Mouse (Mus musculus) kidney, embryonic 15.5 days (tissue): ENCODE measurements around the gene Tmem232. TPM values are rescaled to one million over a fixed set of nuclear protein-coding genes. Genes with fewer than 3 reads are reported as not detected.
"Not testable (repeated sequence)": the region's sequence is repeated elsewhere in the genome, so short reads cannot be mapped to it uniquely, and the experiment has no call there.

Source experiments
- ATAC-seq: fragments of 200-750 bp; cut with Nextera tagmentation; replicated peaks from 2 replicates; pipeline ENCODE4 v1.8.0; 2017; ENCODE audit warnings: moderate TSS enrichment; ENCODE audit not compliant: low FRiP score
- H3K27ac ChIP-seq: fragments of 300-500 bp; sonication (generic); 2 replicates; pipeline ENCODE4 v1.5.1; 2015; ENCODE audit warnings: mild to moderate bottlenecking, inconsistent platforms
- H3K27me3 ChIP-seq: fragments of 300-500 bp; sonication (generic); 2 replicates; pipeline ENCODE4 v1.6.1; 2015; ENCODE audit warnings: inconsistent platforms
- H3K36me3 ChIP-seq: fragments of 300-500 bp; sonication (generic); 2 replicates; pipeline ENCODE4 v1.6.1; 2015; ENCODE audit warnings: inconsistent platforms
- H3K4me1 ChIP-seq: fragments of 300-500 bp; sonication (generic); 2 replicates; pipeline ENCODE4 v1.6.1; 2015; ENCODE audit warnings: inconsistent platforms
- H3K4me2 ChIP-seq: fragments of 300-500 bp; sonication (generic); 2 replicates; pipeline ENCODE4 v1.6.1; 2015; ENCODE audit warnings: moderate library complexity, mild to moderate bottlenecking, inconsistent platforms
- H3K4me3 ChIP-seq: fragments of 300-500 bp; sonication (generic); replicated peaks from 2 replicates; pipeline ENCODE4 v1.5.1; 2015; ENCODE audit warnings: mild to moderate bottlenecking, inconsistent platforms
- H3K9ac ChIP-seq: fragments of 300-500 bp; sonication (generic); 2 replicates; pipeline ENCODE4 v1.6.1; 2015; ENCODE audit warnings: mild to moderate bottlenecking, inconsistent platforms
- H3K9me3 ChIP-seq: fragments of 300-500 bp; sonication (generic); replicated peaks from 2 replicates; pipeline ENCODE4 v1.6.1; 2016; ENCODE audit warnings: inconsistent platforms
- WGBS: fragments of 180-500 bp; shearing (Covaris S2); methylation state at CpG from one replicate; pipeline ENCODE4 v1.1.7; 2015; ENCODE audit warnings: mixed read lengths; 5-methylcytosine and 5-hydroxymethylcytosine counted together
- polyA plus RNA-seq: library from polyadenylated mRNA; unstranded; fragments of >200 nt; fragmentation: Nextera tagmentation; extraction: Ambion mirVana; gene quantifications from 2 replicates; pipeline ENCODE4 v1.2.1, GENCODE M21; 2015

Tmem232 gene
- polyA plus RNA-seq, 1 experiment from 2014 or later = not detected

- Histone ChIP-seq H3K27me3 (no peaks in the 10 kb centered on the region), H3K4me1 (no peaks in the 10 kb centered on the region), H3K9me3 (no peaks in the 10 kb centered on the region), H3K9ac (no peak overlapping the region), H3K4me2 (no peak overlapping the region), H3K27ac (no peak overlapping the region), H3K4me3 (no peak overlapping the region), H3K36me3 (no peaks in the 10 kb centered on the region)
- no peak for ATAC-seq
- 88% methylated on average over 3 of the region's 3 CpGs for WGBS
Measured at GRCm38 (mm10) chr17:65513517-65513916, 27.1 kb downstream of the Tmem232 start.

GRCm38 (mm10) chr17:65484654-65485053, 55.9 kb downstream of the Tmem232 start:
- H3K4me2 ChIP-seq = peak overlapping the region; percentile 20; the same call in 1 of the 2 replicates
- WGBS = 22% methylated on average over 10 of the region's 10 CpGs
- ATAC-seq = no peak

DNA sequence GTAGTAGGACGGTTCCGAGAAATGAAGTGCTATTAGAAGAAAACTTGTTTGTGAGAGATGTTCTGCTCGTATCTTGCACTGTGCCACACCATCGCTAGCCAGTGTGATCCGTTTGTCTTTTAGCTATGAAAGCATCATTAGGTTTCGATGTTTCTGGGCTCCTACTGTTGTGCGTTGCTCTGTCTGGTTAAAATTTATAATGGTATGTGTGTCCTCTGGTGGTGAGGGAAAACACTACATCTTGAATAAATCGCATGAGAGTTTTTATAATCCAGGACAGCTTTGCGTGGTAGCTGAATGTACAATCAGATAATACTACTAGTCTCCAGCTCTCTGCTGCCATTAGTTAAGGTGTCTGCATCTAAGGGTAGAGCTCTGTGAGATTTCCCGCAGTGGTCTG, 63.8 kb downstream of the Tmem232 start:
- 86% methylated on average over 10 of the region's 10 CpGs for WGBS
- ATAC-seq = no peak
- Histone ChIP-seq H3K36me3 (no peaks in the 10 kb centered on the region), H3K4me2 (no peak overlapping the region), H3K4me1 (no peaks in the 10 kb centered on the region), H3K9ac (no peak overlapping the region), H3K27me3 (no peaks in the 10 kb centered on the region), H3K4me3 (no peak overlapping the region), H3K27ac (no peak overlapping the region), H3K9me3 (no peaks in the 10 kb centered on the region)

More at GRCm38 (mm10) chr17:65484654-65485053, 55.9 kb downstream of the Tmem232 start:
- no peak overlapping the region for H3K9ac ChIP-seq
- H3K36me3 ChIP-seq = no peaks in the 10 kb centered on the region
- H3K4me3 ChIP-seq = no peak overlapping the region
- no peak overlapping the region for H3K27ac ChIP-seq
- H3K4me1 ChIP-seq = no peaks in the 10 kb centered on the region
- H3K27me3 ChIP-seq = no peaks in the 10 kb centered on the region
- no peaks in the 10 kb centered on the region for H3K9me3 ChIP-seq

GRCm38 (mm10) chr17:65450818-65451217, 89.8 kb downstream of the Tmem232 start:
- Histone ChIP-seq H3K4me2 (no peak overlapping the region), H3K27me3 (no peaks in the 10 kb centered on the region), H3K4me1 (no peaks in the 10 kb centered on the region), H3K27ac (no peak overlapping the region), H3K9me3 (no peaks in the 10 kb centered on the region), H3K4me3 (no peak overlapping the region), H3K9ac (no peak overlapping the region), H3K36me3 (no peaks in the 10 kb centered on the region)
- ATAC-seq = no peak

GRCm38 (mm10) chr17:65437906-65438305, 102.7 kb downstream of the Tmem232 start:
- H3K4me2 ChIP-seq, H3K27ac ChIP-seq, H3K36me3 ChIP-seq, H3K4me3 ChIP-seq, ATAC-seq, H3K4me1 ChIP-seq, H3K27me3 ChIP-seq, H3K9me3 ChIP-seq, H3K9ac ChIP-seq: not testable (repeated sequence)
- WGBS = 89% methylated on average over 12 of the region's 12 CpGs

GRCm38 (mm10) chr17:65419124-65419523, 121.5 kb downstream of the Tmem232 start:
- no peaks in the 10 kb centered on the region for H3K27me3 ChIP-seq
- H3K4me2 ChIP-seq = no peak overlapping the region
- no peak overlapping the region for H3K4me3 ChIP-seq
- H3K9ac ChIP-seq = no peak overlapping the region
- no peaks in the 10 kb centered on the region for H3K36me3 ChIP-seq
- no peaks in the 10 kb centered on the region for H3K9me3 ChIP-seq
- H3K4me1 ChIP-seq = no peaks in the 10 kb centered on the region
- no peak for ATAC-seq
- no peak overlapping the region for H3K27ac ChIP-seq

DNA sequence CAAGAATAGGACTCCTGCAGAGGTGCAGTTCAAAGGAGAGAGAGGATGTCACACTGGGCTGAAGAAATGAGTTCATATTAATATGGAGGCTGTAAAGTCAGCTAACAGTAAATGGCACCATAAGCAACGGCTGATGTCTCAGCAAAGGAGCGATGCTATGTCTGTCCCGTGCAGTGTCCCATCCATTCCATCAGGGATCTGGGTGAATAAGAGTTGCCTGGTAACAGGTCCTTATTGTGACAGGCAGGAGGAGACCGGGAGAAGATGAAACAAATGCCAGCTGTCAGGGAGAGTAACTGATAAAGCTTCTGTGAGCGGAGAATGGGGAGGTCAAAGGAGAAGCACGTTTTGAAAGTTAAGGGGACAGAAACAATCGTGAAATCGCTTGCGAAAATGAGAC, 135.3 kb downstream of the Tmem232 start:
- 67% methylated on average over 9 of the region's 9 CpGs for WGBS
- Histone ChIP-seq H3K4me2 (no peak overlapping the region), H3K36me3 (no peaks in the 10 kb centered on the region), H3K27ac (no peak overlapping the region), H3K27me3 (no peaks in the 10 kb centered on the region), H3K4me1 (no peaks in the 10 kb centered on the region), H3K9ac (no peak overlapping the region), H3K9me3 (no peaks in the 10 kb centered on the region), H3K4me3 (no peak overlapping the region)
- no peak for ATAC-seq

GRCm38 (mm10) chr17:65400914-65401313, 139.7 kb downstream of the Tmem232 start:
- Histone ChIP-seq H3K4me2 (no peak overlapping the region), H3K36me3 (no peaks in the 10 kb centered on the region), H3K4me1 (no peaks in the 10 kb centered on the region), H3K27me3 (no peaks in the 10 kb centered on the region), H3K27ac (no peak overlapping the region), H3K9ac (no peak overlapping the region), H3K9me3 (no peaks in the 10 kb centered on the region), H3K4me3 (no peak overlapping the region)
- no peak for ATAC-seq
- 89% methylated on average over 1 of the region's 1 CpGs for WGBS

- no peak overlapping the region for H3K9ac ChIP-seq
- no peaks in the 10 kb centered on the region for H3K9me3 ChIP-seq
- no peaks in the 10 kb centered on the region for H3K36me3 ChIP-seq
- no peaks in the 10 kb centered on the region for H3K27me3 ChIP-seq
- H3K4me2 ChIP-seq = no peak overlapping the region
- WGBS = 83% methylated on average over 9 of the region's 9 CpGs
- H3K4me3 ChIP-seq = no peak overlapping the region
- H3K27ac ChIP-seq = no peak overlapping the region
- no peaks in the 10 kb centered on the region for H3K4me1 ChIP-seq
- ATAC-seq = no peak
Measured at GRCm38 (mm10) chr17:65384411-65384962, 156.1 kb downstream of the Tmem232 start.

- Histone ChIP-seq H3K4me3 (no peak overlapping the region), H3K27me3 (no peaks in the 10 kb centered on the region), H3K4me1 (no peaks in the 10 kb centered on the region), H3K36me3 (no peaks in the 10 kb centered on the region), H3K27ac (no peak overlapping the region), H3K9me3 (no peaks in the 10 kb centered on the region), H3K4me2 (no peak overlapping the region), H3K9ac (no peak overlapping the region)
- peak; percentile 62; the same call in 1 of the 2 replicates for ATAC-seq
- WGBS = 17% methylated on average over 7 of the region's 7 CpGs
Measured at GRCm38 (mm10) chr17:65370034-65370780, 170.4 kb downstream of the Tmem232 start.

GRCm38 (mm10) chr17:65365535-65366254, 174.9 kb downstream of the Tmem232 start:
- Histone ChIP-seq H3K4me1 (no peaks in the 10 kb centered on the region), H3K4me2 (no peak overlapping the region), H3K9ac (no peak overlapping the region), H3K27ac (no peak overlapping the region), H3K9me3 (no peaks in the 10 kb centered on the region), H3K27me3 (no peaks in the 10 kb centered on the region), H3K36me3 (no peaks in the 10 kb centered on the region), H3K4me3 (no peak overlapping the region)
- no peak for ATAC-seq
- 56% methylated on average over 3 of the region's 3 CpGs for WGBS

- Histone ChIP-seq H3K4me2 (no peak overlapping the region), H3K4me1 (no peaks in the 10 kb centered on the region), H3K27ac (no peak overlapping the region), H3K9ac (no peak overlapping the region), H3K4me3 (no peak overlapping the region), H3K9me3 (peaks cover under 1% of the 10 kb centered on the region; the same call in 1 of the 2 replicates), H3K27me3 (no peaks in the 10 kb centered on the region), H3K36me3 (no peaks in the 10 kb centered on the region)
- ATAC-seq = no peak
- WGBS = 76% methylated on average over 8 of the region's 8 CpGs
Measured at GRCm38 (mm10) chr17:65351836-65352235, 188.7 kb downstream of the Tmem232 start.
